Mouse (Mus musculus): ENCODE measurements around the gene Fen1. TPM values are rescaled to one million over a fixed set of nuclear protein-coding genes. Genes with fewer than 3 reads are reported as not detected.

Fen1 gene
- polyA plus RNA-seq, 1 experiment from 2014 or later: 98.8 TPM

- H3K4me2 ChIP-seq: no peak overlapping the region
- no peaks in the 10 kb centered on the region for H3K27me3 ChIP-seq
- H3K4me1 ChIP-seq: peaks cover 9% of the 10 kb centered on the region
- H3K27ac ChIP-seq: no peak overlapping the region
- no peak overlapping the region for H3K9ac ChIP-seq
- peaks cover 63% of the 10 kb centered on the region for H3K36me3 ChIP-seq (ENCODE audit: poor library complexity, severe bottlenecking)
- no peaks in the 10 kb centered on the region for H3K9me3 ChIP-seq (replicated peaks)
- no peak for ATAC-seq
- 92% methylated on average over 3 of the region's 3 CpGs for WGBS
- no peak overlapping the region for H3K4me3 ChIP-seq
Observed at GRCm38 (mm10) chr19:10208851-10209250, 4.9 kb upstream of the Fen1 start.

- H3K36me3 ChIP-seq (ENCODE audit: poor library complexity, severe bottlenecking): peaks cover 55% of the 10 kb centered on the region
- peaks cover 28% of the 10 kb centered on the region for H3K4me1 ChIP-seq
- no peaks in the 10 kb centered on the region for H3K27me3 ChIP-seq
- WGBS: 74% methylated on average over 6 of the region's 6 CpGs
- no peak for ATAC-seq
- H3K4me2 ChIP-seq: peak overlapping the region; percentile 80
- no peak overlapping the region; the same call in 1 of the 2 replicates for H3K9ac ChIP-seq
- peak overlapping the region; percentile 91 for H3K4me3 ChIP-seq
- H3K9me3 ChIP-seq (replicated peaks): no peaks in the 10 kb centered on the region
- no peak overlapping the region for H3K27ac ChIP-seq
Observed at GRCm38 (mm10) chr19:10205051-10205450, 1.1 kb upstream of the Fen1 start.

GRCm38 (mm10) chr19:10204616-10205001 is 640 bp upstream of the Fen1 start:
- 2% methylated on average over 5 of the region's 5 CpGs for WGBS
- H3K36me3 ChIP-seq (ENCODE audit: poor library complexity, severe bottlenecking): peaks cover 55% of the 10 kb centered on the region
- no peak for ATAC-seq
- H3K9ac ChIP-seq: peak overlapping the region; percentile 91
- no peak overlapping the region for H3K27ac ChIP-seq
- no peaks in the 10 kb centered on the region for H3K27me3 ChIP-seq
- H3K4me1 ChIP-seq: peaks cover 28% of the 10 kb centered on the region
- peak overlapping the region; percentile 80 for H3K4me2 ChIP-seq
- peak overlapping the region; percentile 91 for H3K4me3 ChIP-seq
- no peaks in the 10 kb centered on the region for H3K9me3 ChIP-seq (replicated peaks)

GRCm38 (mm10) chr19:10203146-10203847 is 672 bp downstream of the Fen1 start:
- H3K27me3 ChIP-seq: no peaks in the 10 kb centered on the region
- H3K27ac ChIP-seq: peak overlapping the region; percentile 75
- H3K9me3 ChIP-seq (replicated peaks): no peaks in the 10 kb centered on the region
- peaks cover 28% of the 10 kb centered on the region for H3K4me1 ChIP-seq
- 3% methylated on average over 23 of the region's 23 CpGs for WGBS
- H3K4me2 ChIP-seq: peak overlapping the region; percentile 80
- H3K4me3 ChIP-seq: peak overlapping the region; percentile 91
- peaks cover 49% of the 10 kb centered on the region for H3K36me3 ChIP-seq (ENCODE audit: poor library complexity, severe bottlenecking)
- peak overlapping the region; percentile 91 for H3K9ac ChIP-seq
- peak; percentile 68 for ATAC-seq

GRCm38 (mm10) chr19:10198723-10199122 is 5.2 kb downstream of the Fen1 start:
- Histone ChIP-seq H3K4me1 (peaks cover 19% of the 10 kb centered on the region), H3K27me3 (no peaks in the 10 kb centered on the region), H3K9me3 (replicated peaks) (no peaks in the 10 kb centered on the region), H3K4me2 (no peak overlapping the region), H3K27ac (no peak overlapping the region; the same call in 1 of the 2 replicates), H3K4me3 (no peak overlapping the region), H3K9ac (no peak overlapping the region), H3K36me3 (ENCODE audit: poor library complexity, severe bottlenecking) (peaks cover 63% of the 10 kb centered on the region)
- 28% methylated on average over 3 of the region's 3 CpGs for WGBS
- peak; percentile 52 for ATAC-seq

- ATAC-seq: no peak
- WGBS: 77% methylated on average over 2 of the region's 2 CpGs
- no peak overlapping the region for H3K9ac ChIP-seq
- H3K4me1 ChIP-seq: peaks cover 18% of the 10 kb centered on the region
- H3K4me3 ChIP-seq: no peak overlapping the region
- H3K4me2 ChIP-seq: no peak overlapping the region
- no peaks in the 10 kb centered on the region for H3K27me3 ChIP-seq
- peak overlapping the region; percentile 8; the same call in 1 of the 2 replicates for H3K27ac ChIP-seq
- no peaks in the 10 kb centered on the region for H3K9me3 ChIP-seq (replicated peaks)
- H3K36me3 ChIP-seq (ENCODE audit: poor library complexity, severe bottlenecking): peaks cover 67% of the 10 kb centered on the region
Observed at GRCm38 (mm10) chr19:10198286-10198685, 5.7 kb downstream of the Fen1 start.

GRCm38 (mm10) chr19:10197130-10197529 is 6.8 kb downstream of the Fen1 start:
- Histone ChIP-seq H3K27me3 (no peaks in the 10 kb centered on the region), H3K4me3 (no peak overlapping the region), H3K9me3 (replicated peaks) (no peaks in the 10 kb centered on the region), H3K9ac (no peak overlapping the region), H3K4me1 (peaks cover 8% of the 10 kb centered on the region; the same call in 1 of the 2 replicates), H3K36me3 (ENCODE audit: poor library complexity, severe bottlenecking) (peaks cover 79% of the 10 kb centered on the region), H3K27ac (no peak overlapping the region; the same call in 1 of the 2 replicates), H3K4me2 (no peak overlapping the region)
- WGBS: 89% methylated on average over 4 of the region's 4 CpGs
- no peak for ATAC-seq

- 76% methylated on average over 5 of the region's 5 CpGs for WGBS
- no peak for ATAC-seq
Observed at GRCm38 (mm10) chr19:10195252-10195651, 8.7 kb downstream of the Fen1 start.

GRCm38 (mm10) chr19:10194337-10194736 is 9.6 kb downstream of the Fen1 start:
- no peaks in the 10 kb centered on the region for H3K4me1 ChIP-seq
- no peak overlapping the region for H3K4me3 ChIP-seq
- H3K4me2 ChIP-seq: no peak overlapping the region
- no peaks in the 10 kb centered on the region for H3K27me3 ChIP-seq
- no peak overlapping the region for H3K9ac ChIP-seq
- 0 out of 2 replicates have a peak overlapping the region, but pooled peaks have one; percentile 10 for H3K27ac ChIP-seq
- WGBS: 84% methylated on average over 11 of the region's 11 CpGs
- no peak for ATAC-seq
- peaks cover 82% of the 10 kb centered on the region for H3K36me3 ChIP-seq (ENCODE audit: poor library complexity, severe bottlenecking)
- no peaks in the 10 kb centered on the region for H3K9me3 ChIP-seq (replicated peaks)

More at GRCm38 (mm10) chr19:10195252-10195651, 8.7 kb downstream of the Fen1 start:
- peaks cover 82% of the 10 kb centered on the region for H3K36me3 ChIP-seq (ENCODE audit: poor library complexity, severe bottlenecking)
- no peaks in the 10 kb centered on the region for H3K27me3 ChIP-seq
- no peak overlapping the region for H3K4me2 ChIP-seq
- no peak overlapping the region for H3K27ac ChIP-seq
- H3K9ac ChIP-seq: no peak overlapping the region
- H3K4me3 ChIP-seq: no peak overlapping the region
- no peaks in the 10 kb centered on the region for H3K9me3 ChIP-seq (replicated peaks)
- no peaks in the 10 kb centered on the region for H3K4me1 ChIP-seq

- H3K36me3 ChIP-seq (ENCODE audit: poor library complexity, severe bottlenecking): peaks cover 99% of the 10 kb centered on the region
Observed at GRCm38 (mm10) chr19:10191326-10191725, 12.6 kb downstream of the Fen1 start.

GRCm38 (mm10) chr19:10190796-10191195 is 13.2 kb downstream of the Fen1 start:
- Histone ChIP-seq H3K4me3 (no peak overlapping the region), H3K36me3 (ENCODE audit: poor library complexity, severe bottlenecking) (peaks cover 99% of the 10 kb centered on the region), H3K4me2 (no peak overlapping the region), H3K4me1 (peaks cover 30% of the 10 kb centered on the region), H3K27me3 (no peaks in the 10 kb centered on the region), H3K9ac (no peak overlapping the region), H3K9me3 (replicated peaks) (no peaks in the 10 kb centered on the region), H3K27ac (no peak overlapping the region)
- WGBS: 55% methylated on average over 2 of the region's 2 CpGs
- no peak; the same call in 1 of the 2 replicates for ATAC-seq

More at GRCm38 (mm10) chr19:10191326-10191725, 12.6 kb downstream of the Fen1 start:
- Histone ChIP-seq H3K9me3 (replicated peaks) (no peaks in the 10 kb centered on the region), H3K4me1 (peaks cover 25% of the 10 kb centered on the region), H3K4me2 (no peak overlapping the region), H3K27ac (no peak overlapping the region), H3K9ac (no peak overlapping the region), H3K27me3 (no peaks in the 10 kb centered on the region), H3K4me3 (no peak overlapping the region)
- ATAC-seq: no peak
- WGBS: 81% methylated on average over 7 of the region's 7 CpGs

GRCm38 (mm10) chr19:10189940-10190339 is 14.0 kb downstream of the Fen1 start:
- Histone ChIP-seq H3K4me1 (peaks cover 39% of the 10 kb centered on the region), H3K4me3 (no peak overlapping the region), H3K9ac (no peak overlapping the region), H3K9me3 (replicated peaks) (no peaks in the 10 kb centered on the region), H3K36me3 (ENCODE audit: poor library complexity, severe bottlenecking) (peaks cover 99% of the 10 kb centered on the region), H3K27me3 (no peaks in the 10 kb centered on the region), H3K27ac (no peak overlapping the region), H3K4me2 (no peak overlapping the region)
- WGBS: 92% methylated on average over 8 of the region's 8 CpGs
- ATAC-seq: no peak

Data from forebrain, embryonic 13.5 days (tissue).